Mouse (Mus musculus): ENCODE data around the gene Lactb.

- TF ChIP-seq POLR2A (IDR thresholded peaks at IDR 0.05; ENCODE audit: extremely low read depth, insufficient read depth, low read length) (no peak), CTCF (IDR thresholded peaks at IDR 0.05; ENCODE audit: low read depth, low read length) (no peak)
Measured at GRCm38 (mm10) chr9:67008781-67009180, 33.5 kb upstream of the Lactb start.
